In the genomic region with DNA sequence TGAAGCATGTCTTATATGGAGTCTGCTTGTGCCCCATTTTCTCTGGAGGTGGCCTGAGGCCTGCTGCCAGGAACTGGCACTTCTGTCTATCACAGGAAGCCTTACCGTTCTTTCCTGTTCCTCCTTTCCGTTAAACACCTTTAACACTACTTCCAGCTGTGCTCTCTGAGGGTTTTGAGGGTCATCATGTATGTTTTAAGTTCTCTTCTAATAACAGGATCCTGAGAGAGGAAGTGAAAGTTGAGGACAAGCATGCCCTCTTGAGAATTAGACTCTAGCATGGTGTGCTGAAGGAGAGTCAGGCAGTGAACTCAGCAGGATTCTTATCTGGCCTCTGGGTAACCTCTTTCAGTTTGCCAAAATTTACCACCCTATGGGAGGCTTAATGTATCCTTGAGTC, we compare ENCODE assay signal across 1 mouse cellular context.
TF ChIP-seq lines count a peak whose summit lies in the region.

No protein-coding gene starts in this region.

TF ChIP-seq in CH12.LX, 34 proteins besides CTCF, POLR2A, EP300 and RAD21 (continued from another document):
- no peak for TF ChIP-seq MEF2A (IDR thresholded peaks at IDR 0.05; ENCODE audit: borderline replicate concordance, low read depth, low read length)
- no peak for TF ChIP-seq MXI1 (IDR thresholded peaks at IDR 0.05; ENCODE audit: low read depth, low read length)
- TF ChIP-seq PAX5 (IDR thresholded peaks at IDR 0.05; ENCODE audit: low read length), result no peak
- no peak for TF ChIP-seq ZC3H11A (IDR thresholded peaks at IDR 0.05; ENCODE audit: low read depth, low read length)
- TF ChIP-seq CHD1 (IDR thresholded peaks at IDR 0.05; ENCODE audit: low read depth, low read length), result no peak
- TF ChIP-seq ZKSCAN1 (IDR thresholded peaks at IDR 0.05; ENCODE audit: borderline replicate concordance, low read depth, low read length), result no peak
- TF ChIP-seq NRF1 (IDR thresholded peaks at IDR 0.05; ENCODE audit: low read depth, low read length), result no peak
- TF ChIP-seq MAZ (IDR thresholded peaks at IDR 0.05; ENCODE audit: low read depth, low read length), result no peak
- TF ChIP-seq RCOR1 (conservative IDR thresholded peaks at IDR 0.05; ENCODE audit: low read depth, low read length), result no peak
- TF ChIP-seq ZMIZ1 (IDR thresholded peaks at IDR 0.05; ENCODE audit: low read depth, low read length), result no peak
- TF ChIP-seq JUND (conservative IDR thresholded peaks at IDR 0.05; ENCODE audit: low read depth, low read length), result 0 out of 2 replicates have a peak, but pooled peaks have one; percentile 27
- peak; percentile 71 for TF ChIP-seq MYC (IDR thresholded peaks at IDR 0.05; ENCODE audit: low read depth, low read length)
- TF ChIP-seq HCFC1 (IDR thresholded peaks at IDR 0.05; ENCODE audit: low read depth, low read length), result no peak
- no peak for TF ChIP-seq NELFE (IDR thresholded peaks at IDR 0.05; ENCODE audit: low read depth, low read length)
- TF ChIP-seq BHLHE40 (IDR thresholded peaks at IDR 0.05; ENCODE audit: low read depth, low read length), result 0 out of 2 replicates have a peak, but pooled peaks have one; percentile 34
- no peak for TF ChIP-seq SMC3 (IDR thresholded peaks at IDR 0.05; ENCODE audit: low read depth, low read length)
TF ChIP-seq in CH12.LX: peak in this region for 8.
